Mouse (Mus musculus): ENCODE measurements around the gene Scyl1.

Scyl1 gene

GRCm38 (mm10) chr19:5787920-5788319 lies 16.7 kb upstream of the Scyl1 start:
- no peak for DNase-seq (ENCODE audit: low spot score)

- DNase-seq (ENCODE audit: low spot score), result peak; percentile 94
Observed at GRCm38 (mm10) chr19:5787128-5787635, 16.0 kb upstream of the Scyl1 start.

GRCm38 (mm10) chr19:5786441-5787114 lies 15.4 kb upstream of the Scyl1 start:
- peak; percentile 93 for DNase-seq (ENCODE audit: low spot score)

GRCm38 (mm10) chr19:5784958-5785577 lies 13.8 kb upstream of the Scyl1 start:
- DNase-seq (ENCODE audit: low spot score), result no peak

- DNase-seq (ENCODE audit: low spot score), result no peak
Observed at GRCm38 (mm10) chr19:5782121-5782520, 10.9 kb upstream of the Scyl1 start.

GRCm38 (mm10) chr19:5781532-5781931 lies 10.3 kb upstream of the Scyl1 start:
- DNase-seq (ENCODE audit: low spot score), result no peak

- DNase-seq (ENCODE audit: low spot score), result peak; percentile 54
Observed at GRCm38 (mm10) chr19:5780203-5780602, 9.0 kb upstream of the Scyl1 start.

GRCm38 (mm10) chr19:5778312-5778711 lies 7.1 kb upstream of the Scyl1 start:
- no peak for DNase-seq (ENCODE audit: low spot score)

GRCm38 (mm10) chr19:5777387-5778032 lies 6.3 kb upstream of the Scyl1 start:
- DNase-seq (ENCODE audit: low spot score), result no peak

GRCm38 (mm10) chr19:5770311-5770710 lies 908 bp downstream of the Scyl1 start:
- DNase-seq (ENCODE audit: low spot score), result no peak

- no peak for DNase-seq (ENCODE audit: low spot score)
Observed at GRCm38 (mm10) chr19:5767271-5767670, 3.9 kb downstream of the Scyl1 start.

GRCm38 (mm10) chr19:5763163-5763562 lies 8.1 kb downstream of the Scyl1 start:
- DNase-seq (ENCODE audit: low spot score), result no peak

GRCm38 (mm10) chr19:5758878-5759403 lies 12.3 kb downstream of the Scyl1 start:
- DNase-seq (ENCODE audit: low spot score), result no peak

GRCm38 (mm10) chr19:5756991-5757636 lies 14.1 kb downstream of the Scyl1 start:
- DNase-seq (ENCODE audit: low spot score), result no peak

GRCm38 (mm10) chr19:5756321-5756985 lies 14.8 kb downstream of the Scyl1 start:
- peak; percentile 35 for DNase-seq (ENCODE audit: low spot score)

GRCm38 (mm10) chr19:5751742-5752141 lies 19.5 kb downstream of the Scyl1 start:
- no peak for DNase-seq (ENCODE audit: low spot score)

GRCm38 (mm10) chr19:5750951-5751350 lies 20.3 kb downstream of the Scyl1 start:
- DNase-seq (ENCODE audit: low spot score), result no peak

- DNase-seq (ENCODE audit: low spot score), result no peak
Observed at GRCm38 (mm10) chr19:5749476-5749875, 21.7 kb downstream of the Scyl1 start.

- DNase-seq (ENCODE audit: low spot score), result no peak
Observed at GRCm38 (mm10) chr19:5746907-5747363, 24.3 kb downstream of the Scyl1 start.

GRCm38 (mm10) chr19:5745756-5746710 lies 25.2 kb downstream of the Scyl1 start:
- no peak for DNase-seq (ENCODE audit: low spot score)
